Mouse (Mus musculus) right cerebral cortex, postnatal 10 days (tissue): Measurements from ENCODE around the gene Tmem169.
"Not testable (repeated sequence)": the region's sequence is repeated elsewhere in the genome, so short reads cannot be mapped to it uniquely, and the experiment has no call there.

ENCODE experiments used
- DNase-seq, 2 experiments: peaks; one replicate each; pipeline ENCODE4 v3.0.0; 2021; ENCODE audit warnings: low spot score in 2 of 2

The Tmem169 gene

GRCm38 (mm10) chr1:72283992-72284485, at the start of gene Tmem169, which contains the start of gene Pecr:
Gene Tmem169, plus strand, starts transcription at chr1:72284369.
Gene Pecr, minus strand, starts transcription at chr1:72284314.
- peak; percentile 95 to 96 for DNase-seq

GRCm38 (mm10) chr1:72236363-72237006, 47.7 kb upstream of the Tmem169 start:
- peak; percentile 84 to 85 for DNase-seq

GRCm38 (mm10) chr1:72237007-72237775, 47.0 kb upstream of the Tmem169 start:
- DNase-seq = peak; percentile 63 to 70

GRCm38 (mm10) chr1:72238016-72238580, 46.1 kb upstream of the Tmem169 start:
- DNase-seq = no peak

- DNase-seq = not testable (repeated sequence)
Observed at GRCm38 (mm10) chr1:72239113-72239512, 45.1 kb upstream of the Tmem169 start.

- no peak for DNase-seq
Observed at GRCm38 (mm10) chr1:72242581-72243143, 41.5 kb upstream of the Tmem169 start.

- DNase-seq = peak; percentile 96 to 97
Observed at GRCm38 (mm10) chr1:72243656-72244316, 40.4 kb upstream of the Tmem169 start.

- DNase-seq = peak; percentile 48 to 60
Observed at GRCm38 (mm10) chr1:72244317-72245036, 39.7 kb upstream of the Tmem169 start.

- DNase-seq = not testable (repeated sequence)
Observed at GRCm38 (mm10) chr1:72248226-72248737, 35.9 kb upstream of the Tmem169 start.

- DNase-seq = no peak
Observed at GRCm38 (mm10) chr1:72251806-72252205, 32.4 kb upstream of the Tmem169 start.

- DNase-seq = peak; percentile 45 to 54
Observed at GRCm38 (mm10) chr1:72253881-72254491, 30.2 kb upstream of the Tmem169 start.

GRCm38 (mm10) chr1:72254545-72255061, 29.6 kb upstream of the Tmem169 start:
- peak; percentile 90 for DNase-seq

- peak; percentile 66 to 83 for DNase-seq
Observed at GRCm38 (mm10) chr1:72255062-72255853, 28.9 kb upstream of the Tmem169 start.

GRCm38 (mm10) chr1:72255854-72256175, 28.4 kb upstream of the Tmem169 start:
- DNase-seq = no peak

- no peak for DNase-seq
Observed at GRCm38 (mm10) chr1:72256381-72257256, 27.6 kb upstream of the Tmem169 start.

- DNase-seq = no peak
Observed at GRCm38 (mm10) chr1:72263099-72263498, 21.1 kb upstream of the Tmem169 start.

GRCm38 (mm10) chr1:72278085-72278484, 6.1 kb upstream of the Tmem169 start:
- DNase-seq = no peak

GRCm38 (mm10) chr1:72282604-72283003, 1.6 kb upstream of the Tmem169 start:
- no peak for DNase-seq
